Mouse (Mus musculus) bone marrow macrophage, adult 2 months (primary cell): ENCODE measurements at regions not wholly inside any gene's neighbourhood (a gene's known extent, or its start where the extent isn't known, plus 50 kb on each side); places are given as distances from the start of the nearest gene placed in this dataset.

Experiments
- CTCF ChIP-seq: IDR thresholded peaks from 2 replicates; pipeline ENCODE4 v1.5.1; 2012; ENCODE audit warnings: low read depth, mild to moderate bottlenecking, low read length, moderate library complexity
- POLR2A ChIP-seq: IDR thresholded peaks from 2 replicates; pipeline ENCODE4 v1.6.1; 2012; ENCODE audit warnings: mild to moderate bottlenecking, low read depth, low read length, borderline replicate concordance

DNA sequence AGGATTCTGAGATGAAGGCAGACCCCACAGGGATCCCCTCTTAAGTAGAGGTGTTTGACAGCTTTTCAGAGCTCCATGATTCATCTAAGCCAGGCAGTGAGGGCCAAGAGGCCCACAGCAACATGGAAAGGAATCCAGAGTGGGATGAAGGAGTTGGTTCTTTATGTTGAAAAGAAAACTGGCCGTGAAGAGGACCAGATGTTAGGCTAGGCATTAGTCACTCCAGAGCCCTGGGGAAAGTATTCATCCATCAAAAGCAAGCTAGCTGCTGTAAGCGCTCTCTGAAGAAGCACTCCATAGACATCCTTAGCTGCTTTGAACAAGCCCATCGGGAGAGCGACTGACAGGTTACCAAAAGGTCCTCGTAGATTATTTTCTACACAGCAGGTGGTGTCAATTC lies 383.6 kb downstream of the Cd83 start:
- TF ChIP-seq CTCF (no peak), POLR2A (no peak)
